Mouse (Mus musculus): ENCODE results near the gene Atp2a1. TPM values are rescaled to one million over a fixed set of nuclear protein-coding genes. Genes with fewer than 3 reads are reported as not detected.

Gene Atp2a1
- total RNA-seq, 1 experiment: 0.27 TPM

DNA sequence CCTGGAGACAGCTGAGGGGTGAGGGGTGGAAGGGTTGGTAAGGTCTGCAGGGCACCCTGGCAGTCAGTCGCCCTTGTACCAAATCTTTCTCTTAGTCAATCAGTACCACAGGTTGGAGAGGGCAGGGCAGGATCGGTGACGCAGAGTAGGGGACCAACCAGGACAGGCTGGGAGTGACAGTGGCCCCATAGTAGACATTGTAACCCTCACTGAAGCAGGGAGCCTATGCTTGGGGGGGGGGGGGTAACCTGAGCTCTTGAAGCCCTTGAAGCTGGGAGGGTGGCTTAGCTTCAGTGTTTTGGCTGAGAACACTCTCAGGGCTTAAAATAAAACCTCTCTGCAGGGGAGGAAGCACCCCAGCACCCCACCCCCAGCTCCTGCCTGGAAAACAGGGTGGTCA lies 1.3 kb downstream of the Atp2a1 start:
- Histone ChIP-seq H3K9ac (ENCODE audit: insufficient read depth, low read depth, low read length, poor library complexity, severe bottlenecking) (no peak overlapping the region), H3K27ac (ENCODE audit: insufficient read depth, low read depth, low read length, poor library complexity, severe bottlenecking) (no peak overlapping the region)
- in situ Hi-C loops (cut with MboI; ENCODE audit: low sequenced_read_pairs in 2 of 2, unreplicated experiment in 2 of 2): no loop called here

GRCm38 (mm10) chr7:126460623-126461399 lies 2.1 kb downstream of the Atp2a1 start:
- in situ Hi-C loops (cut with MboI; ENCODE audit: low sequenced_read_pairs in 2 of 2, unreplicated experiment in 2 of 2): no loop called here

More for the DNA sequence above, 1.3 kb downstream of the Atp2a1 start:
- Histone ChIP-seq H3K4me3 (ENCODE audit: insufficient read depth in 1 of 2, low read depth in 1 of 2, low read length in 2 of 2, poor library complexity in 1 of 2, severe bottlenecking in 1 of 2) (no peak overlapping the region), H3K36me3 (ENCODE audit: control insufficient read depth, insufficient read depth, low read length, poor library complexity, severe bottlenecking) (peaks cover under 1% of the 10 kb centered on the region; the same call in 1 of the 2 replicates), H3K4me1 (ENCODE audit: control insufficient read depth in 2 of 2, insufficient read depth in 2 of 2, low read length in 2 of 2, poor library complexity in 1 of 2) (peaks cover 3 to 32% of the 10 kb centered on the region in 2 experiments; a peak in 3 of 4 replicates), H3K9me3 (ENCODE audit: control insufficient read depth, insufficient read depth, low read depth, low read length) (no peaks in the 10 kb centered on the region)
- DNase-seq (ENCODE audit: low read depth, low spot score): no peak
- TF ChIP-seq CHD2 (IDR thresholded peaks at IDR 0.05; ENCODE audit: low read depth, low read length): no peak
- no peak for TF ChIP-seq ZNF384 (IDR thresholded peaks at IDR 0.05; ENCODE audit: low read depth, low read length)
- no peak for TF ChIP-seq HCFC1 (IDR thresholded peaks at IDR 0.05; ENCODE audit: borderline replicate concordance, insufficient read depth, low read length)
- no peak for TF ChIP-seq ZC3H11A (IDR thresholded peaks at IDR 0.05; ENCODE audit: borderline replicate concordance, low read depth, low read length)
- TF ChIP-seq MAFK (IDR thresholded peaks at IDR 0.05; ENCODE audit: insufficient read depth, low read depth, low read length): no peak

DNA sequence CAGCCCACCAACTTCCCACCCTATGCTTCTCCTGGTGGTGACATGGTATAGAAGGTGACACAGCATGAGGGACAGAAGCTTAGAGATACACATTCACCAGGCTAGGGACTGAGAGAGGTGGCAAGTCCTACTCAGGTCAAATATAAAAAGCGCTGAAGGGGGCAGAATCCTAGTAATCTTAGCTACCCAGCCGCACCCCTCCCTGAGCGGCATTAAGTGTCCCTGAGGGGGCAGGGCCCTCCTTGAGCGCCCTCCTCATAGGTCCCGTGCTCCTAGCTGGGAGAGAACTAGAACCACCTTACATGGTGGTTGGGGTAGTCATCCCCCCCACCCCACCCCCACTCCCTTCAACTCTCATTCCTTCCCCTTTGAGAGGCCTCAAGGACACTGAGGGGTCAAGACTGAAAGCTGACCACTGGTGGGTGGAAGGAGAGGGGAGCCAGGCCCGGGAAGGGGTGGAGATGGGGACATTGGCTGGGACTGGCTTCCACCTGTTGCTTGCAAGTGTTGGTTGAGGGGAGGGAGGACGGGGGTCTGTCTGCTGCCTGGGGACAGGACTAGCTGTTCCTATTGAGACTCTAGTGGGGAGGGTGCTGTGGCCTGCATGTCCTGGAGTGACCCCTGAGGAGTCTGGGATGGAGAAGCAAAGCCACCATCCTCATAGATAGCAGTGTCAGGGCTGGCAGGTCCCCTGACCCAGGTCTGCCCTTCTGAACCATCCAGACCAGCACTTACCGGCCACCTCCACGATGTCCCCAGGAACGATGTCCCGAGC lies 3.9 kb downstream of the Atp2a1 start:
- H3K27ac ChIP-seq (ENCODE audit: insufficient read depth, low read depth, low read length, poor library complexity, severe bottlenecking): no peak overlapping the region
- H3K4me1 ChIP-seq (ENCODE audit: control insufficient read depth in 2 of 2, insufficient read depth in 2 of 2, low read length in 2 of 2, poor library complexity in 1 of 2): peaks cover 0 to 15% of the 10 kb centered on the region in 2 experiments; a peak in 1 of 4 replicates

More at GRCm38 (mm10) chr7:126460623-126461399, 2.1 kb downstream of the Atp2a1 start:
- TF ChIP-seq ZNF384 (IDR thresholded peaks at IDR 0.05; ENCODE audit: low read depth, low read length): no peak
- no peak for TF ChIP-seq MAFK (IDR thresholded peaks at IDR 0.05; ENCODE audit: insufficient read depth, low read depth, low read length)
- no peak for TF ChIP-seq ZC3H11A (IDR thresholded peaks at IDR 0.05; ENCODE audit: borderline replicate concordance, low read depth, low read length)
- TF ChIP-seq CHD2 (IDR thresholded peaks at IDR 0.05; ENCODE audit: low read depth, low read length): no peak
- no peak for TF ChIP-seq HCFC1 (IDR thresholded peaks at IDR 0.05; ENCODE audit: borderline replicate concordance, insufficient read depth, low read length)
- Histone ChIP-seq H3K9me3 (ENCODE audit: control insufficient read depth, insufficient read depth, low read depth, low read length) (no peaks in the 10 kb centered on the region), H3K4me1 (ENCODE audit: control insufficient read depth in 2 of 2, insufficient read depth in 2 of 2, low read length in 2 of 2, poor library complexity in 1 of 2) (peaks cover 3 to 30% of the 10 kb centered on the region in 2 experiments; a peak in 3 of 4 replicates), H3K27ac (ENCODE audit: insufficient read depth, low read depth, low read length, poor library complexity, severe bottlenecking) (no peak overlapping the region), H3K9ac (ENCODE audit: insufficient read depth, low read depth, low read length, poor library complexity, severe bottlenecking) (no peak overlapping the region), H3K36me3 (ENCODE audit: control insufficient read depth, insufficient read depth, low read length, poor library complexity, severe bottlenecking) (no peaks in the 10 kb centered on the region), H3K4me3 (ENCODE audit: insufficient read depth in 1 of 2, low read depth in 1 of 2, low read length in 2 of 2, poor library complexity in 1 of 2, severe bottlenecking in 1 of 2) (no peak overlapping the region)
- no peak for DNase-seq (ENCODE audit: low read depth, low spot score)

DNA sequence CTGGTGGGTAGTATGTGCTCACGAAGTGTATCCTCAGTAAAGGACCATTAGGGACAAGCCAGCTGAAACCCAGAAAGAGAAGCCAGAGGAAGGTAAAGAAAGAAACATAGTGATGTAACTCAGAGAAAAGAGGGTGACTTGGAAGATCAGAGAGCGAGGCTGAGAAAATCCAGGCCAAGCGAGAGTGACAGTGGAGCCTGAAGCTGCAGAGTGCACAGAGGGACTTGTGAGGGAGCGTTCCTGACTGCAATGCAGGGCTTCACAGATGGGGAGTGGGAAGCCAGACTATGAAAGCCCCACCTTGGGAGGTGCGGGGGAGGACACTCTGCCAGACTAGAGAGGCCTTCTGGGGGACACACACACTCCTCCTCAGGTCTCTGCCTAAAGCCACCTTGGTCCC lies 4.7 kb downstream of the Atp2a1 start:
- H3K9ac ChIP-seq (ENCODE audit: insufficient read depth, low read depth, low read length, poor library complexity, severe bottlenecking): no peak overlapping the region
- no peaks in the 10 kb centered on the region for H3K36me3 ChIP-seq (ENCODE audit: control insufficient read depth, insufficient read depth, low read length, poor library complexity, severe bottlenecking)
- no peak for DNase-seq (ENCODE audit: low read depth, low spot score)
- no peaks in the 10 kb centered on the region for H3K9me3 ChIP-seq (ENCODE audit: control insufficient read depth, insufficient read depth, low read depth, low read length)
- H3K27ac ChIP-seq (ENCODE audit: insufficient read depth, low read depth, low read length, poor library complexity, severe bottlenecking): no peak overlapping the region
- TF ChIP-seq ZNF384 (IDR thresholded peaks at IDR 0.05; ENCODE audit: low read depth, low read length) (no peak), MAFK (IDR thresholded peaks at IDR 0.05; ENCODE audit: insufficient read depth, low read depth, low read length) (no peak), ZC3H11A (IDR thresholded peaks at IDR 0.05; ENCODE audit: borderline replicate concordance, low read depth, low read length) (no peak), HCFC1 (IDR thresholded peaks at IDR 0.05; ENCODE audit: borderline replicate concordance, insufficient read depth, low read length) (no peak), CHD2 (IDR thresholded peaks at IDR 0.05; ENCODE audit: low read depth, low read length) (no peak)
- no peak overlapping the region for H3K4me3 ChIP-seq (ENCODE audit: insufficient read depth in 1 of 2, low read depth in 1 of 2, low read length in 2 of 2, poor library complexity in 1 of 2, severe bottlenecking in 1 of 2)
- H3K4me1 ChIP-seq (ENCODE audit: control insufficient read depth in 2 of 2, insufficient read depth in 2 of 2, low read length in 2 of 2, poor library complexity in 1 of 2): peaks cover 0 to 9% of the 10 kb centered on the region in 2 experiments; a peak in 1 of 4 replicates
- in situ Hi-C loops (cut with MboI; ENCODE audit: low sequenced_read_pairs in 2 of 2, unreplicated experiment in 2 of 2): no loop called here

More for the DNA sequence above, 3.9 kb downstream of the Atp2a1 start:
- no peak for DNase-seq (ENCODE audit: low read depth, low spot score)
- H3K4me3 ChIP-seq (ENCODE audit: insufficient read depth in 1 of 2, low read depth in 1 of 2, low read length in 2 of 2, poor library complexity in 1 of 2, severe bottlenecking in 1 of 2): no peak overlapping the region
- in situ Hi-C loops (cut with MboI; ENCODE audit: low sequenced_read_pairs in 2 of 2, unreplicated experiment in 2 of 2): no loop called here
- no peak for TF ChIP-seq HCFC1 (IDR thresholded peaks at IDR 0.05; ENCODE audit: borderline replicate concordance, insufficient read depth, low read length)
- TF ChIP-seq CHD2 (IDR thresholded peaks at IDR 0.05; ENCODE audit: low read depth, low read length): no peak
- TF ChIP-seq MAFK (IDR thresholded peaks at IDR 0.05; ENCODE audit: insufficient read depth, low read depth, low read length): no peak
- TF ChIP-seq ZNF384 (IDR thresholded peaks at IDR 0.05; ENCODE audit: low read depth, low read length): no peak
- no peak for TF ChIP-seq ZC3H11A (IDR thresholded peaks at IDR 0.05; ENCODE audit: borderline replicate concordance, low read depth, low read length)
- H3K9ac ChIP-seq (ENCODE audit: insufficient read depth, low read depth, low read length, poor library complexity, severe bottlenecking): no peak overlapping the region
- no peaks in the 10 kb centered on the region for H3K9me3 ChIP-seq (ENCODE audit: control insufficient read depth, insufficient read depth, low read depth, low read length)
- H3K36me3 ChIP-seq (ENCODE audit: control insufficient read depth, insufficient read depth, low read length, poor library complexity, severe bottlenecking): no peaks in the 10 kb centered on the region
